Mouse (Mus musculus): ENCODE measurements around the gene Gstp1. TPM values are rescaled to one million over a fixed set of nuclear protein-coding genes. Genes with fewer than 3 reads are reported as not detected.
"Not testable (repeated sequence)": the region's sequence is repeated elsewhere in the genome, so short reads cannot be mapped to it uniquely, and the experiment has no call there.

Gene Gstp1
- polyA plus RNA-seq, 1 experiment: 173 TPM

- Histone ChIP-seq H3K4me3 (replicated peaks) (no peak overlapping the region), H3K9me3 (no peaks in the 10 kb centered on the region), H3K27me3 (replicated peaks) (peaks cover 41% of the 10 kb centered on the region), H3K36me3 (replicated peaks; ENCODE audit: low read length) (no peaks in the 10 kb centered on the region), H3K4me1 (peaks cover 28% of the 10 kb centered on the region)
- TF ChIP-seq GATA1 (IDR thresholded peaks at IDR 0.05; ENCODE audit: borderline replicate concordance, low read length) (no peak), FLI1 (IDR thresholded peaks at IDR 0.05; ENCODE audit: low read length) (no peak)
Measured at GRCm38 (mm10) chr19:4060899-4061465, 23.2 kb upstream of the Gstp1 start.

GRCm38 (mm10) chr19:4060044-4060898 is 22.5 kb upstream of the Gstp1 start:
- H3K36me3 ChIP-seq (replicated peaks; ENCODE audit: low read length); H3K4me3 ChIP-seq (replicated peaks); H3K9me3 ChIP-seq: not testable (repeated sequence)
- Histone ChIP-seq H3K4me1 (peaks cover 28% of the 10 kb centered on the region), H3K27me3 (replicated peaks) (peaks cover 49% of the 10 kb centered on the region)

GRCm38 (mm10) chr19:4059069-4059740 is 21.4 kb upstream of the Gstp1 start, which contains the start of gene Gstp3:
TSS of gene Gstp3 (minus strand) at chr19:4059569.
- H3K36me3 ChIP-seq (replicated peaks; ENCODE audit: low read length): no peaks in the 10 kb centered on the region
- H3K27me3 ChIP-seq (replicated peaks): peaks cover 57% of the 10 kb centered on the region
- TF ChIP-seq GATA1 (IDR thresholded peaks at IDR 0.05; ENCODE audit: borderline replicate concordance, low read length) (no peak), FLI1 (IDR thresholded peaks at IDR 0.05; ENCODE audit: low read length) (no peak)
- peaks cover 28% of the 10 kb centered on the region for H3K4me1 ChIP-seq
- no peaks in the 10 kb centered on the region for H3K9me3 ChIP-seq
- no peak within 1 kb of the TSS for H3K4me3 ChIP-seq (replicated peaks)

GRCm38 (mm10) chr19:4058581-4058980 is 20.8 kb upstream of the Gstp1 start:
- Histone ChIP-seq H3K36me3 (replicated peaks; ENCODE audit: low read length) (no peaks in the 10 kb centered on the region), H3K4me3 (replicated peaks) (no peak overlapping the region), H3K27me3 (replicated peaks) (peaks cover 61% of the 10 kb centered on the region), H3K4me1 (peaks cover 28% of the 10 kb centered on the region), H3K9me3 (no peaks in the 10 kb centered on the region)
- TF ChIP-seq GATA1 (IDR thresholded peaks at IDR 0.05; ENCODE audit: borderline replicate concordance, low read length): no peak
- TF ChIP-seq FLI1 (IDR thresholded peaks at IDR 0.05; ENCODE audit: low read length): no peak

GRCm38 (mm10) chr19:4057962-4058361 is 20.2 kb upstream of the Gstp1 start:
- Histone ChIP-seq H3K4me1 (peaks cover 29% of the 10 kb centered on the region), H3K36me3 (replicated peaks; ENCODE audit: low read length) (no peaks in the 10 kb centered on the region), H3K9me3 (no peaks in the 10 kb centered on the region), H3K27me3 (replicated peaks) (peaks cover 63% of the 10 kb centered on the region), H3K4me3 (replicated peaks) (peak overlapping the region; percentile 11)
- TF ChIP-seq GATA1 (IDR thresholded peaks at IDR 0.05; ENCODE audit: borderline replicate concordance, low read length) (no peak), FLI1 (IDR thresholded peaks at IDR 0.05; ENCODE audit: low read length) (no peak)

GRCm38 (mm10) chr19:4057389-4057788 is 19.6 kb upstream of the Gstp1 start:
- peaks cover 66% of the 10 kb centered on the region for H3K27me3 ChIP-seq (replicated peaks)
- H3K36me3 ChIP-seq (replicated peaks; ENCODE audit: low read length): no peaks in the 10 kb centered on the region
- no peaks in the 10 kb centered on the region for H3K9me3 ChIP-seq
- no peak overlapping the region for H3K4me3 ChIP-seq (replicated peaks)
- TF ChIP-seq GATA1 (IDR thresholded peaks at IDR 0.05; ENCODE audit: borderline replicate concordance, low read length) (no peak), FLI1 (IDR thresholded peaks at IDR 0.05; ENCODE audit: low read length) (no peak)
- H3K4me1 ChIP-seq: peaks cover 35% of the 10 kb centered on the region

- no peak overlapping the region for H3K4me3 ChIP-seq (replicated peaks)
- H3K4me1 ChIP-seq: peaks cover 41% of the 10 kb centered on the region
- TF ChIP-seq FLI1 (IDR thresholded peaks at IDR 0.05; ENCODE audit: low read length): no peak
- no peak for TF ChIP-seq GATA1 (IDR thresholded peaks at IDR 0.05; ENCODE audit: borderline replicate concordance, low read length)
- H3K36me3 ChIP-seq (replicated peaks; ENCODE audit: low read length): no peaks in the 10 kb centered on the region
- no peaks in the 10 kb centered on the region for H3K9me3 ChIP-seq
- H3K27me3 ChIP-seq (replicated peaks): peaks cover 66% of the 10 kb centered on the region
Measured at GRCm38 (mm10) chr19:4056727-4057126, 18.9 kb upstream of the Gstp1 start.

- Histone ChIP-seq H3K36me3 (replicated peaks; ENCODE audit: low read length) (no peaks in the 10 kb centered on the region), H3K4me1 (peaks cover 42% of the 10 kb centered on the region), H3K9me3 (peaks cover 3% of the 10 kb centered on the region; the same call in 1 of the 2 replicates), H3K4me3 (replicated peaks) (no peak overlapping the region), H3K27me3 (replicated peaks) (peaks cover 65% of the 10 kb centered on the region)
- TF ChIP-seq GATA1 (IDR thresholded peaks at IDR 0.05; ENCODE audit: borderline replicate concordance, low read length): no peak
- no peak for TF ChIP-seq FLI1 (IDR thresholded peaks at IDR 0.05; ENCODE audit: low read length)
Measured at GRCm38 (mm10) chr19:4055947-4056693, 18.3 kb upstream of the Gstp1 start.

- TF ChIP-seq GATA1 (IDR thresholded peaks at IDR 0.05; ENCODE audit: borderline replicate concordance, low read length) (no peak), FLI1 (IDR thresholded peaks at IDR 0.05; ENCODE audit: low read length) (no peak)
- Histone ChIP-seq H3K36me3 (replicated peaks; ENCODE audit: low read length) (no peaks in the 10 kb centered on the region), H3K9me3 (peaks cover 4% of the 10 kb centered on the region; the same call in 1 of the 2 replicates), H3K4me3 (replicated peaks) (no peak overlapping the region), H3K27me3 (replicated peaks) (peaks cover 59% of the 10 kb centered on the region), H3K4me1 (peaks cover 38% of the 10 kb centered on the region)
Measured at GRCm38 (mm10) chr19:4055216-4055946, 17.6 kb upstream of the Gstp1 start.

All from megakaryocyte, embryonic 14.5 days (primary cell).